Mouse (Mus musculus) regulatory T cell (primary cell): ENCODE results near the gene Fn1.

ENCODE experiments used
- in situ Hi-C: fragments of 300-600 bp; cut with MboI, MseI; formaldehyde crosslinking; loops from one replicate; pipeline ENCODE4 v1.15.1; 2025; ENCODE audit warnings: high pct_unique_total_duplicates

Gene Fn1

DNA sequence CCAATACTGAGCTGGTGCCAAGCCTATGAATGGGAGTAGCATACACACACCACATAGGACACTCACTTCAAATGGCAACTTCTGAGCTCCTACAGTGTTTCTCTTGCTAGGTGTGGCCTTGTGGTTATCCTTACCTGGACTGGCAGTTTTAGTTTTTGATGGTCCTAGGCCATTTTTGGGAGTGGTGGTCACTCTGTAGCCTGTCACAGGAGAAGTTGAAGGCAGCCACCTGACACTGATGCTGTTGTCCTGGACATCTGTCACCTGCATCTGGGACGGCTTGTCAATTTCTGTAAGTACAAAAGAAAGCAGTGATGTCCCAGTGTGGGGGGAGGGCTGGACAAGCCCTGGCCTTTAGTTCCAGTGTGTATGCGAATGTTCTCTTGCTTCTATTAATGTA is 47.2 kb downstream of the Fn1 start:
- in situ Hi-C loops, result no loop called here

GRCm38 (mm10) chr1:71595365-71595764 is 57.6 kb downstream of the Fn1 start:
- in situ Hi-C loops, result loop anchor here (25.0 kb wide), 1 partner anchor 1017 kb away; no protein-coding TSS in a partner anchor

GRCm38 (mm10) chr1:71594268-71594667 is 58.7 kb downstream of the Fn1 start:
- in situ Hi-C loops, result loop anchor here (25.0 kb wide), 1 partner anchor 1018 kb away; no protein-coding TSS in a partner anchor

DNA sequence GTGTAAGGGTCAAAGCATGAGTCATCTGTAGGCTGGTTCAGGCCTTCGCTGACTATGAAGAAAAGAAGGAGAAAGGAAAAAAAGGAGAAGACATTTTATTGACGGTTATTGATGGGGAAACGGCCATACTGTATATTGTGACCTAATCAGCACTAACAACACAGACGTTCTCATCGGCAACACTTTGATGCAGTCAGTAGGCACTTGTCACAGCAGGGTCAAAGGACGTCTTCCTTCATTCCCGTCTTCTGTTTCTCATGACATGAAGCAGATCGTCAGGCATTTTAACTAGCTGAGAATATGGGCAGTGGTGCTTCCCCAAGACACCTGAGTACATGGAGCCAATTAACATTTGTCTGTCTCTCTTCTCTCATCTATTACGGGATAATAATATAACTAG is 59.8 kb downstream of the Fn1 start:
- in situ Hi-C loops, result loop anchor here (25.0 kb wide), 1 partner anchor 1019 kb away; no protein-coding TSS in a partner anchor

GRCm38 (mm10) chr1:71590038-71590437 is 63.0 kb downstream of the Fn1 start:
- in situ Hi-C loops, result loop anchor here (25.0 kb wide), 1 partner anchor 1022 kb away; no protein-coding TSS in a partner anchor

DNA sequence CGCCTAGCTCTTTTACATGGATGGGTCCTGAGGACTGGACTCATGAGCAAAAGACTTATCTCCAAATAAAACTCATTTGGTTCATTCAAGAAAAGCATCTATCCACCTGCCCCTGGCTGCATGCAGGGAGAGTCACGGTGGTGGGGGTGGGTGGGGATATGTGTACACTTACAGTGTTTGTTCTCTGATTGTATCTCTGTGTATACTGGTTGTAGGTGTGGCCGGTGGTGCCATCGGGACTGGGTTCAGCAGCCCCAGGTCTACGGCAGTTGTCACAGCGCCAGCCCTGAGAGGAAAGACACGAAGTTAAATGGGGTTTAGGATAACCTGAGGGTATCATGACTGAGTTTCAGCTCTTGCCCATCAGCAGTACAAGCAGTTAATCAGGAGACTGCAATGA is 66.3 kb downstream of the Fn1 start:
- in situ Hi-C loops, result loop anchor here (10.0 to 25.0 kb wide), 2 partner anchors 528 to 1026 kb away; no protein-coding TSS in a partner anchor

GRCm38 (mm10) chr1:71583900-71584299 is 69.1 kb downstream of the Fn1 start:
- in situ Hi-C loops, result loop anchor here (10.0 to 25.0 kb wide), 2 partner anchors 531 to 1028 kb away; no protein-coding TSS in a partner anchor

DNA sequence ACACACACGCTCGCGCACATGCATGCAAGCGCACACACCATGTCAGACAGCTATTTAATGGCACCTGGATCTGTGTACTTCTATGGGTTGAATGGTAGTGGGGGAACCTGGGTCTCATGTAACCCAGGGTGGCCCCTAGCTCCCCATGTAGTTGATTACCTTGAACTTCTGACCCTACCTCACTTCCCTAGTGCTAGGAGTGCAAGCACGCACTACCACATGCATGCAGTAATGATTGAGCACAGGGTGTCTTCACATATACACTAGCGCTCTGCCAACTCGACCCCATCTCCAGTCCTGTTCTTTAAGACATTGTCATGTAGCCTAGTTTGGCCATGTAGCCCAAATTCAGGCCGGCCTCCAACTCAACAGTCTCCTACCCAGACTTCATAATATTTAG is 69.7 kb downstream of the Fn1 start:
- in situ Hi-C loops, result loop anchor here (10.0 to 25.0 kb wide), 2 partner anchors 531 to 1029 kb away; no protein-coding TSS in a partner anchor

GRCm38 (mm10) chr1:71580408-71580807 is 72.6 kb downstream of the Fn1 start:
- in situ Hi-C loops, result loop anchor here (10.0 to 25.0 kb wide), 2 partner anchors 534 to 1032 kb away; no protein-coding TSS in a partner anchor

- in situ Hi-C loops, result loop anchor here (25.0 kb wide), 1 partner anchor 1033 kb away; no protein-coding TSS in a partner anchor
Measured at GRCm38 (mm10) chr1:71579526-71579925, 73.5 kb downstream of the Fn1 start.

GRCm38 (mm10) chr1:71576837-71577236 is 76.2 kb downstream of the Fn1 start:
- in situ Hi-C loops, result loop anchor here (25.0 kb wide), 1 partner anchor 1035 kb away; no protein-coding TSS in a partner anchor

DNA sequence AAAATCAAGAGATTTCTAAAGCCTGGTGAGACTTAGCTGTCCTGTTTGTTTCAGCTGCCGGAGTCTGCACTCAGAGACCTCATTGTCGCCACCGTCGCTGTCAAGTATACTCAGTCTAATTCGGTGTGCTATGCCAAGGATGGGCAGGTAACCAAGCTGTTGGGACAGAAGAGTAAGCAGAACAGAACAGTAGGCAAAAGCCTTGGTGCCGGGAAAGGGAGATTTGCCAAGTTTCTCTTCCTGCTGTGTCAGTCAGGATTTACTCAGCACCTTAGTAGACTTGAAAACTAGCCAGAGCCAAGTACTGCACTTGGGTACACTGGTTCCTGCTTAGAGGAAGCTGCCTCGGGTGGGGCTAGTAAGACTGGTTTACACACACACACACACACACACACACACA is 77.0 kb downstream of the Fn1 start:
- in situ Hi-C loops, result loop anchor here (25.0 kb wide), 1 partner anchor 1036 kb away; no protein-coding TSS in a partner anchor

- in situ Hi-C loops, result no loop called here
Measured at GRCm38 (mm10) chr1:71570116-71570515, 82.9 kb downstream of the Fn1 start.

- in situ Hi-C loops, result no loop called here
Measured at GRCm38 (mm10) chr1:71567884-71568605, 85.0 kb downstream of the Fn1 start.

DNA sequence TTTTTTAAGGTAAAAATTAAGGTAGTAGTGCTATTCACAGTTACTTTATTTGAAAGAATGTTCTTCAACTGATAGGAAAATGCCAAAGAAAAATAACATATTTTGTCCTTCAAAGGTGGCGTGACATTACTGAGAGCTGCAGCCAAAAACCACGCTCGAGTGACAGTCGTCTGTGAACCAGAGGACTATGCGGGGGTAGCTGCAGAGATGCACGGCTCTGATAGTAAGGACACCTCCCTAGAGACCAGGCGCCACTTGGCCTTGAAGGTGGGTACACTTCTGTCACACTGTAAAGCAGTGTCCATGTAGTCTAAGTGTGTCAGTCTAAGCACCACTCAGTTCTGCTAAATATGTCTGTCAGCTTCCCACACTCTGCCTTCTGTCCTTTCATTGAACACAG is 88.7 kb downstream of the Fn1 start:
- in situ Hi-C loops, result no loop called here

- in situ Hi-C loops, result no loop called here
Measured at GRCm38 (mm10) chr1:71560626-71561025, 92.4 kb downstream of the Fn1 start.

- in situ Hi-C loops, result loop anchor here (5.0 to 10.0 kb wide), 2 partner anchors 450 to 1158 kb away; partner anchors contain the start of gene Rpl37a
Measured at GRCm38 (mm10) chr1:71556688-71557612, 96.0 kb downstream of the Fn1 start, which contains the start of gene Atic. Atic (plus strand) TSS chr1:71557150.

GRCm38 (mm10) chr1:71550626-71551195 is 102.3 kb downstream of the Fn1 start:
- in situ Hi-C loops, result loop anchor here (10.0 kb wide), 1 partner anchor 1164 kb away; the partner anchor contains the start of gene Rpl37a

DNA sequence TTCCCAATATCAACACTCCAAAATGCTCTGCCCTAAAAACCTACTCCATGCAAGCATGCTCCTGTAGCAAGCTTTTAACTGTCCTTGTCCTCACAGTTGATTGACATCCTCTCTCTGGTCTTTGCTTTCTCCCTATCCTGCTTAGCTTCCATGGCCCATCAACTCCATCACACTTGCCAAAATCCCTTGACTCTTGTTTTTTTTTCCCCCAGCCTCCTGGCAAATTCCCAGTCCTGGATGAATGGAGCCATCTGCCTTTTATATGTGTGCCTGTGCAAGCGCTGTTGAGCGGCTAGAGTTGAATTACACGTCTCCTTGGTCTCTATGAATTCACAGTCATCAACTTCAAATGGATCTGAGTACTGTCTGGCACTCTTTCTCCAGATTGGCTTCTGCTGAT is 112.6 kb downstream of the Fn1 start:
- in situ Hi-C loops, result no loop called here

GRCm38 (mm10) chr1:71539641-71540040 is 113.4 kb downstream of the Fn1 start:
- in situ Hi-C loops, result no loop called here
